8 mouse cellular contexts compared by ENCODE assay signal in the genomic region with DNA sequence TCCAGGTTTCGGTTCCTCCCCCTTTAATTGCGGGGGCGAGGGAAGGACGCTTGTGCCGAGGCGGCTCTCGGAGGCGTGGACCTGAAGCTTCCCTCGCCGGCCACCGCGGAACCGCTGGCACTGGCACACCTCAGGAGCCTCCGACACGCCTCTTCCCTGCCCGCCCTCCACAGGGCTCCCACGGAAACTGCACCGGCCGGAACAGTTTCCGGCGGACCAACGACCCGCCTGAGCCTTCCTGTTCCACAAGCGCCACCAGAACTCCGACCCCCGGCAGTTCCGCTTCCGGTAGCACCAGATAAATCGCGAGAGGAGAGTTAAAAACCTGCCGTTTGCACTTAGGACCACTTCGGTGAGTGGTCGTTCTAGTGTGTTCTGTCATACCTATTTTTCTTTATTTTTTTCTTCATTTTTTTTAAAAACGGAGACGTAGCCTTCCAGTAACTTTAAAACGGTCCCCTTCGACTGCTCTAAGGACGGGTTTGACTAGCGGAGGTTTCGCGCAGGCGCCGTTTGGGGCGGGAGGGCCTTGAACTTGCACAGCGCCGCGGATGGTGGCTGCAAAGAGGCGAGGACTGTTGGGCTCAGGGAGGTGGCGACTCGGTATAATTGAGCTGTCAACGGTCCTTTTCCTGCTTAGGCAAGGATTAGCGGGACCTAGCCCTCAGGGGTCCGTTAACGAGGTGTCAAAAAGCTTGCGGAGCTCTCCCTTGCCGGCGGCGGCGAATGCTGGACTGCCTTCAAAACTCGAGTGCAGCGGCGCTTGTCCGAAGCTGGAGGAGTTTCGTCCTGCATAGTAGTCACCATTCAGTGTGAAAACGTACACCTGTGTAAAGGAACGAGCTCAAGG. TPM values are rescaled to one million over a fixed set of nuclear protein-coding genes. Genes with fewer than 3 reads are reported as not detected.
DNase-seq lines count a peak whose midpoint lies in the region; ATAC-seq lines count a peak whose summit lies in the region.

A gene (plus strand): TSS at position 269 of the 850 bp plus-strand sequence.
A gene (minus strand): TSS at position 508 of the 850 bp plus-strand sequence.

- peak within 1 kb of the TSS; percentile 87 for H3K27ac ChIP-seq in hindbrain, embryonic 12.5 days

- ATAC-seq in hindbrain, embryonic 12.5 days (ENCODE audit: low FRiP score), result peak; percentile 99

- no peaks in the 10 kb centered on the region for H3K36me3 ChIP-seq in hindbrain, embryonic 12.5 days

- peak within 1 kb of the TSS; percentile 66 for H3K4me2 ChIP-seq in hindbrain, embryonic 12.5 days (replicated peaks)

- H3K9ac ChIP-seq in hindbrain, embryonic 12.5 days, result peak within 1 kb of the TSS; percentile 92

- DNase-seq in NIH3T3 (ENCODE audit: low read depth), result peak; percentile 98
- DNase-seq in cerebellum, postnatal 10 days, result peak; percentile 96 to 98
- DNase-seq in frontal cortex, postnatal 10 days (ENCODE audit: low spot score in 2 of 2), result peak; percentile 90 to 92
- DNase-seq in layer of hippocampus, postnatal 14 days (ENCODE audit: low spot score in 2 of 2), result peak; percentile 95 to 96
- peak; percentile 94 for DNase-seq in lung, postnatal 14 days
- DNase-seq in retina, adult 2 months (ENCODE audit: low read depth, low spot score), result peak; percentile 94
- DNase-seq in thymus, postnatal 36 days, result peak; percentile 92 to 94

- H3K9me3 ChIP-seq in hindbrain, embryonic 12.5 days (replicated peaks), result no peaks in the 10 kb centered on the region

- peak within 1 kb of the TSS; percentile 85 for H3K4me3 ChIP-seq in hindbrain, embryonic 12.5 days

- H3K4me1 ChIP-seq in hindbrain, embryonic 12.5 days, result peaks cover 19% of the 10 kb centered on the region

- H3K27me3 ChIP-seq in hindbrain, embryonic 12.5 days, result no peaks in the 10 kb centered on the region

- under 1% methylated on average over 66 of the region's 66 CpGs for WGBS in hindbrain, embryonic 12.5 days

RNA-seq across cellular contexts. Expression of the first gene that starts in this region (rescaled TPM):
- 19.7 and 20.8 TPM in 2 replicates for polyA plus RNA-seq in hindbrain, embryonic 12.5 days (2016; fragmentation: Nextera tagmentation; extraction: Ambion mirVana)
- 1 to 10 TPM; 8.7 to 9.3 TPM for total RNA-seq in layer of hippocampus, postnatal 14 days (2021)

RNA-seq across cellular contexts. Expression of the second gene that starts in this region (rescaled TPM):
- polyA plus RNA-seq in hindbrain, embryonic 12.5 days (2016; fragmentation: Nextera tagmentation; extraction: Ambion mirVana), result 64.8 and 72.4 TPM in 2 replicates
- total RNA-seq in layer of hippocampus, postnatal 14 days (2021), result 10 to 100 TPM; 20.2 to 21.2 TPM

Comparison
In these comparisons a context has a peak if more than half of its experiments do, and no peak if none do; other contexts are left out.
1. Peak in every context shown above with its lines: DNase-seq, ATAC-seq, H3K4me3 ChIP-seq and H3K27ac ChIP-seq.